Mouse (Mus musculus) gastrocnemius, adult 18-20 months (tissue): ENCODE data around the gene Ebf3. TPM values are rescaled to one million over a fixed set of nuclear protein-coding genes. Genes with fewer than 3 reads are reported as not detected.
A peak's percentile ranks its signal among the peaks of the same experiment; 100 is the strongest.

Source experiments
- DNase-seq: peaks from one replicate; pipeline ENCODE4 v3.0.0; 2021; ENCODE audit warnings: low spot score
- total RNA-seq, 2 experiments: library from RNA; stranded (reverse); gene quantifications; 2 replicates each; pipeline ENCODE4 v1.2.3; 2021

Ebf3 gene
- total RNA-seq, 2 experiments from 2014 or later: 6.2 to 7.2 TPM

DNA sequence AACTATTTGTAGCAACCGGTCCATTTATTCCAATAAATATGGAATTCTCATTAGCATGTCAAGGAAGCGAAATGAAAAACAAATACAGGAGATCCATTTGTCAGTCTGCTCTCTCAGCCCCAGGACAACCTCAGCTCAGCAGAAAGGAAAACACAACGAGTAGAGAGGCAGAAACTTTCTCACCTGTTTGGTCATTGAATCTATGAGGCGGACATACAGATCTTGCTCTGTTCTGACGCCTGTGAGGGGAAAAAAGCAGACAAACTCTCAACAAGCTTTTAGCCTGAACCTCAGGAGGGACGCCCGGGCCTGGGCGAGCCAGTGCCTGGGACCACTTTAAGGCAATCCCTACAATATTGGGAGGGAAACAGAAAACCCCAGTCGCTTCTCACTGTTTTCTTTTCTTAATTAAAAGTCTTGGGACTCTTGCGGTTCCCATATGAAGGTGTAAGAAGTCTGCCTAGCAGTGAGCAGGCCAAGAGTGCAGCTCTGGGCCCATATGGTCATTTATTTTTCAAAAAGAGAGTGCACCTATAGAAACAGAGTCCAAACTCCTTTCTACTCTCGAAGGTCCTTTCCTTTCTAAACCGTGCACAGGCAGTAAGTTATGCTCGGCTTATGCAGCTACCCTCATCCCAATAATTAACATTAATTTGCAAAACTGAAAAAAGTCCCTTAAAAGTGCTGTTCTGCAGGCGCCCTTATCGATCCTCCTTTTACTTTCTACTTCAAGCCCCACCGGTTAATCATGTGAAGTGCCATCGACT, 1.9 kb downstream of the Ebf3 start:
- no peak for DNase-seq

DNA sequence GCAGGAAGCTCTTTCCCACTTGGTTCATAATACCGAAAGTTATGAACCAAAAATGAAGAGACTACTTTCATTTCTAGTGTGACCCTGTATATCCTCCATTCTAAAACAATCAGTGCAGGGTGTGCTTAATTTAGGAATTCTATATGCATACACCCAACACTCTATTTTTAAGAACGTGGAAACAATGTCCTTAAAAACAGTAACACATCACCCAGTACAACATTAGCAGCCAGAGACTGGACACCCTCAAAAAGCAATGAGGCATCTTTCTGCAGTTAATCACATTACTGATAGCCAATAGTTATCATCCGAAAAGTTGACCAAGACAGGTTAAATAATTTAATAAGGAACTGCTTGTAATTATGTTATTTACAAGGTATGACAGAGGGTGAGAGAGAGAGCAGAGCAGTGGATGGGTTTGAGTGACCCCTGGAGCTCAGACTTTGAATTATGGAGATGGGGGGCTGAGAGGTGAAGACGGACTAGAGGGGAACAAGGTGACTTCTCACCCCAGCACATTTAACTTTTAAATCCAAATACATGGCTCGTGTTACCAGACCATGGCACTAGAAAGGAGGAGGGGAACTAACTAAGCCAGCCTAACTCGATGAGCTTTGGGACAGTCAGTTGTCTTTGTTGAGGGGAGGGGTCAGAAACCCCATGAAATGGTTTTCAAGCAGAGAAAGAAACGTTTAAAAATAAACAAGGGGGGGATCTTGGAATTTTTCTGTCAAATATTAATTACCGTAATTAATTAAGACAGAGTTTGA, 2.7 kb downstream of the Ebf3 start:
- DNase-seq: no peak

DNA sequence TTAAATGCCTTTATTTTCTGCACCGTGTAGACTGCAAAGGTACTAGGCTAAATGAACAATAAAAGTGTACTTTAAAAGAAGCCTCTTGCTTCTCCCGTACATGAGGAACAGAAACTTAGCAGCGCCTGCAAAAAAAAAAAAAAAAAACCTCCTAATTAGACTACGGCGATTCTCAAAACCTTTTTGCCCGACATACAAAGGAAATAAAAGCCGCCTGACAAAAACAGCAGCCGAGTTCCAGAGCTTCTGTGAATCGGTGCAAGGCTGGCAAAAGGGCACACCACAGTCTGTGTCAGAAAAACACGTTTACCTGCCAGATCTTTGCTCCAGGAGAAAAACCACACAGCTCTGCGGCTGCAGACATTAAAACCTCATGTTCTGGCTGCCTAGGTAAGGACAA, 3.4 kb downstream of the Ebf3 start:
- DNase-seq: no peak

DNA sequence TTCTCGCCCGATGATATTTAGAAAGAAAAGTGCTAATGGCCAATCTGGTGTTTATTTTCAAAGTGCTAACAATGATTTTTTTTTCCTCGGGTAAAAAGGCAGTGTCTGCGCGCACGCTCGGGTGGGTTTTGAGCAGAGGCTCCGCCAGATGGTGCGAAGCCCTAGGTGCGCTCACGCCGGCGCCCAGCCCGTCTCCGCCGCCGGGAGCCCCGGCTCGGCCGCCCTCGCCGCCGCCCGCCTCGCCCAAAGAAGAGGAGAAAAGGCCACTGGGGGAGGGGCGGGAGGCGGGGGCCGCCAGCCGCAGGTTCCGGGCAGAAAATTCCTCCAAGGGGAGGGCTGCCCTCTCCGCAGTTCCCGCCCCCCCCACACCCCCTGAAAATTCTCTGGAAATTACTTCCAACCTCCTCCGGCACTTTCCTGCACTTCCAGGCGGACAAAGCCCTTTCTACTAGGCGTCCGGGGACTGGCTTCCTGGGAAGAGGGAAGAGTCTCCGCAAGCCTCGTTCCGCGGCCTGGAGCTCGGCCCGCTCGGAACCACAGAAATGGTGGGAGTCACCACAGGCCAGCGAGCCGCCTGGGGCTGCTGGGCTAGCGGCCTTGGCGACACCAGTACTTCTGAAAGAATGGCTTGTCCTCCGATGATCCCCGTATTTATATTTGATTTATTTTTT, 4.0 kb downstream of the Ebf3 start:
- DNase-seq: no peak

DNA sequence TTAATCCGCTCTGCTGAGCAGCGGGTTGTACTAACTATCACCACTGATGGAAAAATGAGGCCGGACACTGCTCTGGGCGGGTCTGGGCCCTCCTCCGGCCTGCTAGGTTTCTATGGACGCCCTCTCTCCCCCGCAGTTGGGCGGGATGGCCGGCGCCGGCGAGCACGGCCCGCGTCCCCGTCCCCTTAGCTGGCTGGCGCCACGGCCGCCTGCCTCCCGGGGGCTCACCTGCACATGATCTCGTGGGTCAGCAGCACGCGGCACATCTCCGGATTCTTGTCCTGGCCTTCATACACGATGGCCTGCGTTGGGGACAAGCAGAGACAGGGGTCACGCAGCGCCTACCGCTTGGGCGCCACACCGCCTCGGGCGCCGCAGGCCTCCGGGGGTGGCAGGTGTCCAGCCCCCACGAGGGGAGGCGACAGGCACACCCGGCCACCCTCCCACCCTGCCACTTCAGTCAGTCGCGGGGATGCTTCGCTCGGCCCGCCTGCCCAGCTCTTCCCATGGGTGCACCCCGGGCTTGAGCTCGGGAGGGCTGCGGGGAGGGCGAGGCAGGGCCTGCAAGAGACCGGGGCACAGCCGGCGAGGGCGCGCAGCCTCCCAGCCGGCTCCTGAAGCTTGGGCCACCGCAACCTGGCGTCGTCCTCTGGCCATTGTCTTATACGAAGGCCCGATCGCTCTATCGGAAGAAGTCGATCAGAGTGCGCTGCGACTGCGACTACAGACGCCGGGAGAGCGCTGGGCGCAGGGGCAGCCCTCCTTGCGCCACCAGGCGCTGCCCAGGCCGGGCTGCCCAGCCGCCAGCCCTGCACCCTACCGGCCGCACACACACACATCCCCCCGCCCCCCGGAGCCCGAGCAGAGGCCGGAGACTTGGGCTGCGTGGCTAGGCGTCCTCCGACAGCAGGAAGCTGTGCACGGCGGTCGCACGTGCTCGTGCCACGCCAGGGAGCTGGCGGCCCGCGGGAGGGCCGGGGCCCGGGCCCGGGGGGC, 4.9 kb downstream of the Ebf3 start:
- no peak for DNase-seq

DNA sequence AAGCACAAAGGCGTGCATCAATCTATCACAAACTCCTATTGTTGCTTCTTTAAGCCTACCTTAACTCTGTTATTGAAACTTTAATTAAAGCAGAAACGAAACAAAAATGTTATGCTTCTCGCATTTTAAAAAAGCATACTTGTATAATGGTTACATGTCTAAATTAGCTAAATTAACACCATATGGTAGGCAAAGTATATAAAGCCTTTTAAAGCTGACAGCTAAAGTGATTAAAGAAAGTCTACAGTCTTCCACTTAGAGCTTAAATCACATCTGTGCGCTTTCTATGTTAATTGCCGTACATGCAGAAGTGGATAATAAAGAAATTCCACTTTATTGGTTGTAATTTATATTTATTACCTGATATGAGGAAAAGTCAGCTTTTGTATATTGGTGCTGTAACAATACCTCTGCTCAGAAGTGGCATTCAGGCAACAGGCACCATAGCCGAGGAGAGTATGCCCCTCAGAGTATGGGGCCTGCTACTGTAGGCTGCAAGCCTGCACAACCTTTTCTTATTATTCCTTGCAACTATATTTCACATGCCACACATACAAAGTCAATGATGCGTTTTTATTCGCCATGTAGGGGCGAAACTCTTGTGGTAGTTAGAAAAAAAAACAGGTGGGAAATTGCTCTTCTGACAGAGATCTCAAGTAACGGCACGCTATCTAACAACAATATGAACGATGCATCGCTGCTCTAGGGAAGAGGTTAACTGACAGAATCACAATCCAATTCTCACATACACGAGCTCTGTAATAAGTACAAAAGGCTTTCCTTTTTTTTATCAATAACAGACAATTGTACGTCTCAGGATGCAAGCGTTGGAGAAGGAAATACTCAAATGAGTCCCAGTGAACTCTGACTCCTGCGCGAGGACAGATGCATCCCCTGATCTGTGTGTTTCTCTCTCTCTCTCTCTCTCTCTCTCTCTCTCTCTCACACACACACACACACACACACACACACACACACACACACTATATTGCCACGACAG, 5.9 kb downstream of the Ebf3 start:
- DNase-seq: no peak

DNA sequence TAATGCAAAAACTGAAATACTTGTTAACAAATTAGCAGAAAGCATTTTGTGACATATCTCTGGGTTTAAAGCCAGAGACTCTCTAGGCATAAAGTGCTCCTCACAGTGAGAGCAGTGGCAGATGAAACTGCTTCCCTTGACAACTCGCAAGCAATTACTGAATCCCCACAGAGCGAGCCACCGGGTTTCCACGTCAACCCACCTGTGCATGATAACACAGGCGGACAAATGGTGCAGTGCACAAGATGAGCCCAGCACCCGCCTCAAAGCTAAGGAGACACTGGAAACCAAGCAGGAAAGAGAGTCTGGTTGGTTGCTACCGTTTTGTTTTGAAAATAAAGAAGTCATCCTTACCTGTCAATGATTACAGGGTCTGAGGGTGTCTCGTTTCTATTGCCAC, 7.1 kb downstream of the Ebf3 start:
- no peak for DNase-seq

DNA sequence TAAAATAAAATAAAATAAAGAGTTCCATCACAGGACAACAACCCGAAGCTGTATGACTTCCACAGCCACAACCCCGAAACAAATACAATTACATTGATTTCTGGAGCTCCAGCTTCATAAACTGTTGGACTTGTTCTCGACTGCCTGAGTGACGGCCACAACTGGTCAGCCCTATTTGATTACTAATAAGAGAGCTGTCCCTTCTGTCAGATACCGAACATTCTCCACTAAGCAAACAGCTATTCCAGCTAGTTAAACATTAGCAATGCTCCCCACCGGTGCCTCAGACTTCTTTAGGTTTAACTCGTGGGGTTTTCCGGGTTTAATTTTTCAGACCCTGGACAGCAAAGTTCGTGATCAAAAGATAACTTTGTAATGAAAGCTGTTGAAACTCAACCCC, 8.1 kb downstream of the Ebf3 start:
- peak; percentile 66 for DNase-seq

DNA sequence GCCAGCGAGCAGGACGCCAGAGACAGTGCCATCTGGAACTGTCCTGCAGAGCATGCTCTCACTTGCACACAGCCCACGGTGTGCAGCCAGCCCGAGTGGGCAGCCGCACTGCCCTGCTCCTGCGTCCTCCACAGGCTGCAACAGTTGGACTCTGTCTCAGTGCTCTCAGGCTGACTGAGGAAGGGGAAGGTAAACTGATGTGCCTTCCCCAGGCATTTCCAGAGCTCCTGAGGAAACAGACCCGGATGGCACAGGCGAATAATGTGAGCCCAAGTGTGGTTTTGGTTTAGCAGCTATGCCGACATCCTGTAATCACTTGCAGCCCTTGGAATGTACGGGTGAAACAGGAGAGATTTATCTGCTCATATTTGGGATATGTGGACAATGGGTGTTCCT, 10.5 kb downstream of the Ebf3 start:
- DNase-seq: no peak

DNA sequence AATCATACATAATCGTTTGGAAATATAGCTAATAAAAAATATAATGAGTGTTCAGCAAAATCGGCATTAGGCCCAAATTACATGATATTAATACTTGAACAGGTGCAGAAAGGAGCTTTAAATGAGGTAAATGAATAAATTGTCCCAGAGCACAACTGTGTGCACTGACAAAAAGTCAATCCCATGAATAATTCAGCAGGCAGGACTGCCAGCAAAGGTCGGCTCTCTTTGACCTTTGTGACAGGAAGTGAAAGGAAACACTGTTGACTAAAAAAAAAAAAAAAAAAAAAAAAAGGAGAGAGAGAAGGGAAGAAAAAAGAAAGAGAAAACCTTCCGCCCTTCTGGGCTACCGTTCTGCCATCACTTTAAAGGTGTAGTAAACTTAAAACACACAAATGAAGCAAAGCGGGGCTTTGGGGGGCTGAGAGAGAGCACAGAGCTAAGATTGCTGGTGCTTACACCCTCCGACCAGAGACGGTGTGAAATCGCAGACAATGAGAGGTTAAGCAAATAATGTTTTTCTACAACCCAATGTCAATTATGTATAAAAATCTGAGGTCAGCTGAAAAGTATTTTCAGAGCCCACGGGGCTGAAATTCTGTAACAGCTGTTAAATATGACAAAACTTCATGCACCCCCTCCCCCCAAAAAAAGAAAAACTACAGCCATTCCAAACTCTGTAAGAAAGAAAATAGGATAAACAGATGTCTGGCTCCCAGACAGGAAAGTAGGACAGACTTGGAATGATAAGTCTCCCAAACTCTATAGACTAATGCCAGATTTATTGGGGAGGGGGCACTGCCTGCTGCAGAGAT, 11.1 kb downstream of the Ebf3 start:
- DNase-seq: no peak

DNA sequence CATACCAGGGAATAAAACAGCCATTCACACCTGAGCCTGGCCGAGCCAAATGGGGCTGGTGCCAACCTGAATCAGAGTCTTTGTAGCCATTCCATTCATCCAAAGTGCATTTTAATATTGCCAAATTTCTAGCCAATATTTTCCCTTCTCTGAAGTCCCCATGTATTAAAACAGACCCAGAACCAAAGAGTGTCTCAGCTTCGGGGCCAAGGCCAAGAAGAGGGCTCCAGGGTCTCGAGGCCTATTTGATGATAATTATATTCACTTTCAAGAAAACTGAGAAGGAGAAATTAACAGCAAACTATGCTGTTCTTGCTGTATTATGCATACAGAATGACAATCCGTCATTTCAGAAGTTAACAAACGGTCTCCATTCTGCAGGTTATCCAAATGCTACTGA, 12.1 kb downstream of the Ebf3 start:
- no peak for DNase-seq

DNA sequence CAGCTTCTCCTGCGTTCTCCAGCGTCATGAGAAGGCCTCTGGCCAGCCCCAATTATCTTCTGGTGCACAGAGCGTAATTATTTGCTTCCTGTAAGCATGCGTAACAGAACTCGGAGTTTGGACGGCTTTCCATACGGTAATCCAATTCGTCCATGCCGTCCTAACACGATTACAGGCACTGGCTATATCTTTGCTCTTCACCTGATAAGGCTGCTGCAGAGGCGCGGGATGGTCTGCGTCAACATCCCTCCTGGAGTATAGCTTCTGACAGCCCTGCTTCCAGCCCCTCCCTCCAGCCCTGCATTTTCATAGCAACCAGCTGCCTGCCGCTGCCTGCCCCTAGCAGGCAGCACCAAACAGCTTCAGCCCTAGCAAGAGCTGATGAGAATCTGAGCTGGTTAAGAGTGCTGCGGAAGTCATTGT, 12.9 kb downstream of the Ebf3 start:
- DNase-seq: no peak

DNA sequence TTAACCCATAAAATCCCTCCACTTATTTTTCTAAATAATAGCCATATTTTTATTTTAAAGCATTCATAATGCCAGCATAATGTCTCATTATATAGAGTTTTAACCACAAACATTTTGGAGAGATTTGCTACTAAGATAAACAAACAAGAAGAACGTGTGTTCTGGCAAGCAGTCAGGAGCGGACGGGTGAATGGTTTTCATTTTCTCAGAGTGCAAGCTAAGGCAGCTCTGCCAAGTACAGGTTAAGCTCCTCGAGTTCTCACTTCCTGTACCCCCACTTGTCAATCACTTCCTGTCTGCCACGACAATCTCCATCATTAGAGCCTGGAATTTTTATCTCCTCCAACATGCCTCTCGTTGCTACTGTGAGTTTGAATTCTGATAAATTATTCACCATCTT, 13.4 kb downstream of the Ebf3 start:
- no peak for DNase-seq

DNA sequence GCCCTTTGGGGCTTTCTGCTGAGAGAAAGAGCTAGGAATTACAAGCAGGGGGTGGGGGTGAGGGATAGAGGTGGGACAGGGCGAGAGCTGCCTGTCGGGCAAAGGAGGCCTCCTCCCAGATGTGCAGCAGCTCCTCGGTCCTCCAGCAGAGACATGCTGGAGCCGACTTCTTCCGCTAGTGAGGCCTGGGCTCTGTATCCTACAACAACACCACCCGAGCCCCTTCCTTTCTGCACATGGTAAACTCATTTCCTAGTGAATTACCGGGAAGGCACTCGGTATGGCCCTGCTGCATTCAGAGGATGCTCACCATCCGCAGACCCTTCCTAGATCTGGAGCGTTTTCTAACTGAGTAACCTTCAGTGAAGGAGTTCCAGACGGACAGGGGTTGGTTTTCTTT, 14.1 kb downstream of the Ebf3 start:
- no peak for DNase-seq

DNA sequence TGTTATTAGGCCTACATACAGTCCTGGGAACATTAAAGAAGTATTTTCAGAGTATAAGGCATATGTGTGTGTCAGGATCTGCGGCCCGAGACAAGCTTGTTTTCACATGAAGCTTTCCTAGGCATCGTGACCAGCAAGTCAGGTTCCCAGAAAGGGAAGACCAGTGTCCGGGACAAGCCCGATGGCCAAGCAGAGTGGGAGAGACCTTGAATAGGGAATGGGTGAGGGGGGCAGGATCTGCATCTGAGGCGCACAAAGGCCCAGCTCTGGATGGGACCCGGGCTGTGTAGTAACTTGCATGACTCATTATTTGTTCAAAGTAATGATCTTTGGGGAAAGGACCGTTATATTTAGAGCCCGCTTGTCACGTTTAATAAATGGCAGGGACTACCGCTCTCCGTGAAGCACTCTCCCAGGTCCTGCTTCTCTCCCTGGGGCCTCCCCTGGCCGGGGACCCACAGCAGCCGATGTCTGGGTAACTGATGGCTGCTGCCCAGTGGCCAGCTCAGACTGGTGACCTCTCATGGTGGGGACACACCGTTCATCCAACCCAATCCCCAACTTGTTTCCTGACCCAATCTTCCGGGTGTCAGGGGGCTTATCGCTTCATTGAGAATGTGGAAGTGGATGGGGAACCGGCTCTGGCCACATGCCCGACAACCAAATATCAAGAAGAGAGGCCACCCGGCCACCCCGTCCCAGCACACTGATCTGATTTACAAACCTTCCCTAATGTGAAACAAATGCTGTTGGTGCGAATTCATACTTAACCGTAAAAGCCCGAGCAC, 16.5 kb downstream of the Ebf3 start:
- no peak for DNase-seq

DNA sequence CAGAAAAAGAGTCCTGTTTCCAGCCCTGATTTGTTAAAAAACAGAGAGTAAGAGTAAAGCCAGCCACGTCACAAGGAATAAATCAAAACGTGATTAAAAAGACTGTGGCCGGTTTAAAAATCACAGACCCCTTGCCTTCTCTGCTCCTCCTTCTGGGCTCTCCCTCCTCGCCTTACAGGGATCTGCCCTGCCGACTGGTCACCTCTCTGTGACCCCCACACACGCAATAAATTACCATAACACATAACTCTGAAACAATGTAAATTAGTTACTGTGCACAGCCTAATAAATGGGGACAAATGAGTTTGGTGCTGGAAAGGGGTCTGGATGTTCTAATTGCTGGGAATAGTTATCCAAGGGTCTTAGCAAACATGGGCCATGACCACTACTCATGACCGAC, 17.1 kb downstream of the Ebf3 start:
- DNase-seq: no peak

DNA sequence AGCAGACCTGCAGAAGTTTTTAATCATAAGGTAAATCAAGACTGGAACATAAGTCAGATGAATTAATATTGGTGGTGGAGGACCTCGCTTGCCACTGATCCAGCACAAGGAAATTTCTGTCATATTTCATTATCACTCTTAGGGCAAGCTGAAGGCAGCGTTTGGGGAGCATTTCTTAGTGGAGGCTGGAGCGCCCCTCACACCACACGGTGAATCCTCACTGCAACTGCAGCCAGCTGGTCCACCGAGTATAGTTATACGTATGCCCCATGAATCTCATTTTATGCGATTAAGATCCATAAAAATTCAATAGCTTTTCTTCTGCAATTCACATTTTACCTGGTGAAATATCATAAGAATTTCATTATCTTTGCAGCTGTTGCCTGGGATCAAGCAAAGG, 18.6 kb downstream of the Ebf3 start:
- DNase-seq: no peak

DNA sequence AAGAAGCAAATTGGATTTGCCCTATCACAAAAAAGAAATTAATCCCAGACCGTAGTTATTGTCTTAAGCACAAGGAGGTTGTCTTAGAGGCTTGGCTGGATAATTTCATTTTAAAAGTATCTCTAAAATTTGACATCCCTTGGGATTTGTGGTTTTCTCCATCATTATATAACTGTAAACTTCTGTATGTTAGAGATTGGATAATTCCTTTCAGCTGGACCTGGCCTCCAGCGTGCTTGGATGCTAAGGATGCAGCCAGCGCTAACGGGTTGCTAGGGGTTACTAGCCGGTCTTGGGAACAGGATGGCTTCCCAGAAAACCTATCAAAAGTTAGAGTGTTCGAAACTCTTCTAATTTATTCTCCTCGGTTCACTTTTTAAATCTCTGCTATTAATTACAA, 19.8 kb downstream of the Ebf3 start:
- DNase-seq: no peak
